Mouse (Mus musculus) G1E (cell line): ENCODE measurements around the gene Hmgb2.

Experiments
- CTCF ChIP-seq: IDR thresholded peaks from 2 replicates; pipeline ENCODE4 v1.5.1; 2012; ENCODE audit warnings: low read depth, low read length, inconsistent platforms, mixed read lengths
- GATA1 ChIP-seq: IDR thresholded peaks from 2 replicates; pipeline ENCODE4 v1.6.1; 2012; ENCODE audit warnings: borderline replicate concordance, low read length, inconsistent platforms, mixed read lengths
- TAL1 ChIP-seq: conservative IDR thresholded peaks from 2 replicates; pipeline ENCODE4 v1.6.1; 2012; ENCODE audit warnings: low read depth, low read length, inconsistent platforms, mixed read lengths

DNA sequence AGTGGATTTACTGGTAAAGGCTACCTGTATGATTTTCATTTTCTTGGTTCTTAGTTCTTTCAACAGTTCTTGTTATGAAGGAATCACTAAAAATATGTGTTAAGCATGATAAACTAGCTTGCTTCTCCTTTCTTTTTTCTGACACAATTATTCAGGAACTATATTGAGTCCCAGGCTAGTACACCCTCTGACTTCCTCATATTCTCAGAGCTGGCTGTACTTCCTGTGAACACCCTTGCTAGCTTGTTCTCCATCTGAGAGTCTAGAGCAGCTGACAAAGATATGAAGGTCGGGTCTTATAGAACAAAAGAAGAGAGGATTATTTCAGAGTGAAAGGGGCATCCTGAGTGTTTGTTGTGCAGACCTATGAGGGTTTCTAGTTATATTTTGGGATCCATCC lies 48.9 kb upstream of the Hmgb2 start:
- no peak for TF ChIP-seq TAL1
- TF ChIP-seq GATA1 = no peak
- TF ChIP-seq CTCF = no peak
